Comparison of ENCODE assay signal across 19 mouse cellular contexts in genomic region chr17:44171930-44172329, GRCm38 (mm10). TPM values are rescaled to one million over a fixed set of nuclear protein-coding genes. Genes with fewer than 3 reads are reported as not detected.
DNase-seq lines count a peak whose midpoint lies in the region; ATAC-seq and TF ChIP-seq lines count a peak whose summit lies in the region.
"Had no signal": no experiment of that assay in that cellular context is flagged by ENCODE, and none has a peak within 500 bp of the region (broad histone marks: within the 10 kb centered on the region; RNA-seq: fewer than 3 reads in every experiment).

No protein-coding gene starts in this region.

- no peaks in the 10 kb centered on the region; the same call in 1 of the 2 replicates for H3K4me1 ChIP-seq in heart, embryonic 11.5 days (ENCODE audit: control insufficient read depth, insufficient read depth, low read length)
- H3K4me1 ChIP-seq in liver, adult 2 months (ENCODE audit: control insufficient read depth, insufficient read depth, low read length) = no peaks in the 10 kb centered on the region
- H3K4me1 ChIP-seq in liver, embryonic 11.5 days (replicated peaks; ENCODE audit: control insufficient read depth, insufficient read depth, low read length) = no peaks in the 10 kb centered on the region
- peaks cover 6% of the 10 kb centered on the region; the same call in 1 of the 2 replicates for H3K4me1 ChIP-seq in E14TG2a.4 (replicated peaks; ENCODE audit: low read depth, low read length)
- H3K4me1 ChIP-seq in bone marrow, adult 2 months (ENCODE audit: control insufficient read depth, insufficient read depth, low read length) = no peaks in the 10 kb centered on the region
- H3K4me1 ChIP-seq in embryonic facial prominence, embryonic 10.5 days = peaks cover 3% of the 10 kb centered on the region; the same call in 1 of the 2 replicates
- H3K4me1 ChIP-seq: hindbrain, embryonic 10.5 days; limb, embryonic 13.5 days had no signal

- no peak overlapping the region for H3K27ac ChIP-seq in heart, embryonic 11.5 days (ENCODE audit: low read depth, low read length)
- H3K27ac ChIP-seq in liver, adult 2 months (replicated peaks; ENCODE audit: insufficient read depth, low read depth, low read length) = no peak overlapping the region
- no peak overlapping the region for H3K27ac ChIP-seq in liver, embryonic 11.5 days (ENCODE audit: low read depth, low read length)
- H3K27ac ChIP-seq in bone marrow, adult 2 months (ENCODE audit: control insufficient read depth, insufficient read depth, low read depth, low read length, poor library complexity) = no peak overlapping the region
- H3K27ac ChIP-seq in embryonic facial prominence, embryonic 10.5 days (replicated peaks) = no peak overlapping the region
- H3K27ac ChIP-seq: hindbrain, embryonic 10.5 days; limb, embryonic 13.5 days had no signal

- no peak for ATAC-seq in heart, embryonic 11.5 days (replicated peaks; ENCODE audit: insufficient number of reproducible peaks, low FRiP score, low TSS enrichment)
- ATAC-seq in liver, embryonic 11.5 days (replicated peaks; ENCODE audit: low FRiP score) = no peak
- ATAC-seq: inflammation-experienced regulatory T-cells, adult 6 months had no signal

- H3K9ac ChIP-seq in heart, embryonic 11.5 days (ENCODE audit: low read depth, low read length) = no peak overlapping the region
- no peak overlapping the region for H3K9ac ChIP-seq in liver, adult 2 months (ENCODE audit: low read depth, low read length)
- no peak overlapping the region for H3K9ac ChIP-seq in liver, embryonic 11.5 days (ENCODE audit: low read depth, low read length)
- H3K9ac ChIP-seq: limb, embryonic 13.5 days had no signal

- H3K4me2 ChIP-seq in heart, embryonic 11.5 days = no peak overlapping the region
- H3K4me2 ChIP-seq in liver, embryonic 11.5 days = no peak overlapping the region
- H3K4me2 ChIP-seq: limb, embryonic 13.5 days had no signal

- 55% methylated on average over 3 of the region's 3 CpGs for WGBS in heart, embryonic 11.5 days (ENCODE audit: insufficient replicate concordance)
- 53% methylated on average over 3 of the region's 3 CpGs for WGBS in liver, adult 2 months
- WGBS in liver, embryonic 11.5 days = 39% methylated on average over 3 of the region's 3 CpGs
- 60% methylated on average over 3 of the region's 3 CpGs for WGBS in bone marrow, adult 2 months
- WGBS in embryonic facial prominence, embryonic 10.5 days = 43% methylated on average over 3 of the region's 3 CpGs

- no peaks in the 10 kb centered on the region for H3K36me3 ChIP-seq in heart, embryonic 11.5 days (ENCODE audit: control insufficient read depth, insufficient read depth, low read length)
- no peaks in the 10 kb centered on the region for H3K36me3 ChIP-seq in liver, adult 2 months (ENCODE audit: control insufficient read depth, insufficient read depth, low read length)
- no peaks in the 10 kb centered on the region for H3K36me3 ChIP-seq in liver, embryonic 11.5 days (ENCODE audit: control insufficient read depth, insufficient read depth, low read length)
- no peaks in the 10 kb centered on the region for H3K36me3 ChIP-seq in E14TG2a.4 (ENCODE audit: insufficient read depth, low read length)
- no peaks in the 10 kb centered on the region for H3K36me3 ChIP-seq in embryonic facial prominence, embryonic 10.5 days (replicated peaks)
- H3K36me3 ChIP-seq: hindbrain, embryonic 10.5 days; limb, embryonic 13.5 days had no signal

- no peaks in the 10 kb centered on the region for H3K79me2 ChIP-seq in liver, adult 2 months (ENCODE audit: control insufficient read depth, insufficient read depth, low read length)

- no peaks in the 10 kb centered on the region for H3K9me3 ChIP-seq in heart, embryonic 11.5 days (replicated peaks; ENCODE audit: control insufficient read depth, low read length)
- no peaks in the 10 kb centered on the region for H3K9me3 ChIP-seq in liver, embryonic 11.5 days (ENCODE audit: control insufficient read depth, low read length)
- no peaks in the 10 kb centered on the region for H3K9me3 ChIP-seq in E14TG2a.4 (ENCODE audit: low read length)
- no peaks in the 10 kb centered on the region for H3K9me3 ChIP-seq in embryonic facial prominence, embryonic 10.5 days
- H3K9me3 ChIP-seq: hindbrain, embryonic 10.5 days; limb, embryonic 13.5 days had no signal

- no peak overlapping the region for H3K4me3 ChIP-seq in heart, embryonic 11.5 days (ENCODE audit: low read depth, low read length)
- no peak overlapping the region for H3K4me3 ChIP-seq in liver, adult 2 months (ENCODE audit: insufficient read depth, low read depth, low read length)
- no peak overlapping the region for H3K4me3 ChIP-seq in liver, embryonic 11.5 days (ENCODE audit: low read depth, low read length)
- no peak overlapping the region for H3K4me3 ChIP-seq in E14TG2a.4 (replicated peaks; ENCODE audit: low read length)
- H3K4me3 ChIP-seq in bone marrow, adult 2 months (replicated peaks; ENCODE audit: control insufficient read depth, low read depth, low read length) = no peak overlapping the region
- H3K4me3 ChIP-seq in embryonic facial prominence, embryonic 10.5 days = no peak overlapping the region
- H3K4me3 ChIP-seq: hindbrain, embryonic 10.5 days; limb, embryonic 13.5 days had no signal

- peak; percentile 8; the same call in 1 of the 2 replicates for TF ChIP-seq CTCF in liver, adult 2 months (IDR thresholded peaks at IDR 0.05; ENCODE audit: low read depth, low read length)
- TF ChIP-seq CTCF in E14TG2a.4 (conservative IDR thresholded peaks at IDR 0.05; ENCODE audit: low read length) = peak; percentile 87
- 0 out of 2 replicates have a peak, but pooled peaks have one; percentile 10 for TF ChIP-seq CTCF in bone marrow, adult 2 months (IDR thresholded peaks at IDR 0.05; ENCODE audit: control insufficient read depth, insufficient read depth, low read length)

- TF ChIP-seq POLR2A in liver, adult 2 months (IDR thresholded peaks at IDR 0.05; ENCODE audit: extremely low read depth, insufficient read depth, low read length) = no peak
- TF ChIP-seq POLR2A in bone marrow, adult 2 months (IDR thresholded peaks at IDR 0.05; ENCODE audit: borderline replicate concordance, control insufficient read depth, low read depth, low read length) = no peak

- no peaks in the 10 kb centered on the region for H3K27me3 ChIP-seq in heart, embryonic 11.5 days (ENCODE audit: control insufficient read depth, insufficient read depth, low read length)
- no peaks in the 10 kb centered on the region for H3K27me3 ChIP-seq in liver, adult 2 months (ENCODE audit: control insufficient read depth, insufficient read depth, low read length)
- no peaks in the 10 kb centered on the region for H3K27me3 ChIP-seq in liver, embryonic 11.5 days (replicated peaks; ENCODE audit: control insufficient read depth, insufficient read depth, low read length)
- 0 out of 2 replicates have a peak, but pooled peaks cover 2% of the 10 kb centered on the region for H3K27me3 ChIP-seq in E14TG2a.4 (ENCODE audit: insufficient read depth, low read length)
- no peaks in the 10 kb centered on the region for H3K27me3 ChIP-seq in embryonic facial prominence, embryonic 10.5 days (replicated peaks; ENCODE audit: low read depth, poor library complexity, severe bottlenecking)
- H3K27me3 ChIP-seq: limb, embryonic 13.5 days had no signal

- DNase-seq in heart, adult 11 months = peak; percentile 72
- DNase-seq in liver, adult 2 months (ENCODE audit: extremely low read depth, low read depth, low spot score) = no peak
- no peak for DNase-seq in liver, embryonic 11.5 days (ENCODE audit: low spot score)
- no peak for DNase-seq in embryonic facial prominence, embryonic 10.5 days (ENCODE audit: low spot score)
- no peak for DNase-seq in cerebellum, adult 11 months
- DNase-seq: adrenal gland, postnatal 14 days; cerebellum, adult 2 months; gastrocnemius, postnatal 10 days; kidney, postnatal 36 days; lung, adult 2 months; lung, postnatal 4 days; retina, postnatal 1 day; thymus, postnatal 25 days had no signal

RNA-seq across cellular contexts. Expression of gene Clic5, which starts 16.5 kb away (rescaled TPM):
- polyA plus RNA-seq in heart, embryonic 11.5 days (2014; fragmentation: Nextera tagmentation; extraction: Ambion mirVana) = 5.8 and 7.4 TPM in 2 replicates
- total RNA-seq in liver, adult 2 months (2014; rRNA removed) = 0.37 and 1.0 TPM in 2 replicates
- polyA plus RNA-seq in liver, adult 2 months (2012; rRNA removed) = 0.15 and 0.19 TPM in 2 replicates
- polyA plus RNA-seq in liver, embryonic 11.5 days (2014; fragmentation: Nextera tagmentation; extraction: Ambion mirVana) = 0.64 and 0.75 TPM in 2 replicates
- polyA plus RNA-seq in bone marrow, adult 2 months (2011; ENCODE audit: insufficient read depth, insufficient read length, low replicate concordance, missing spikeins) = 0.82 TPM in 1 of 2 replicates, not detected in the other
- 0.11 and 0.39 TPM in 2 replicates for polyA plus RNA-seq in embryonic facial prominence, embryonic 10.5 days (2016; fragmentation: Nextera tagmentation; extraction: Ambion mirVana)

Comparison
In these comparisons a context has a peak if more than half of its experiments do, and no peak if none do; other contexts are left out.
1. CTCF ChIP-seq: peak in every context shown above with its lines; median percentile 87 in E14TG2a.4; 10 in bone marrow, adult 2 months; 8 in liver, adult 2 months.